In genomic region chr10:54073641-54074203, GRCm38 (mm10) we compare ENCODE assay signal across 8 mouse cellular contexts. TPM values are rescaled to one million over a fixed set of nuclear protein-coding genes. Genes with fewer than 3 reads are reported as not detected.
DNase-seq lines count a peak whose midpoint lies in the region; ATAC-seq and TF ChIP-seq lines count a peak whose summit lies in the region.

No protein-coding gene starts in this region.

- H3K4me2 ChIP-seq in forebrain, embryonic 12.5 days = peak overlapping the region; percentile 82
- peak overlapping the region; percentile 81 for H3K4me2 ChIP-seq in kidney, embryonic 14.5 days (replicated peaks; ENCODE audit: low read depth, low read length)
- H3K4me2 ChIP-seq in lung, postnatal 0 days (replicated peaks; ENCODE audit: low read depth, low read length) = peak overlapping the region; percentile 99
- H3K4me2 ChIP-seq in stomach, embryonic 16.5 days (ENCODE audit: low read depth, low read length) = peak overlapping the region; percentile 90

- no peak for DNase-seq in layer of hippocampus, adult 2 months (ENCODE audit: low spot score in 2 of 2)
- no peak for DNase-seq in layer of hippocampus, adult 11-12 months (ENCODE audit: low spot score)
- DNase-seq in lung, postnatal 0 days (ENCODE audit: low spot score) = peak; percentile 16
- no peak for DNase-seq in c-Kit-positive CD71-positive TER-119-positive erythroid progenitor cells, embryonic 14.5 days (ENCODE audit: low spot score)
- no peak for DNase-seq in urinary bladder, postnatal 4 days (ENCODE audit: low spot score in 2 of 2)

- TF ChIP-seq CTCF in layer of hippocampus, adult 2 months (conservative IDR thresholded peaks at IDR 0.05) = no peak
- no peak for TF ChIP-seq CTCF in lung, postnatal 0 days (IDR thresholded peaks at IDR 0.05)

- H3K9me3 ChIP-seq in forebrain, embryonic 12.5 days = no peaks in the 10 kb centered on the region
- H3K9me3 ChIP-seq in kidney, embryonic 14.5 days (ENCODE audit: control insufficient read depth, low read length) = no peaks in the 10 kb centered on the region
- H3K9me3 ChIP-seq in lung, postnatal 0 days (ENCODE audit: low read length) = no peaks in the 10 kb centered on the region
- no peaks in the 10 kb centered on the region for H3K9me3 ChIP-seq in stomach, embryonic 16.5 days (replicated peaks; ENCODE audit: control insufficient read depth, low read length)

- 86% methylated on average over 6 of the region's 6 CpGs for WGBS in forebrain, embryonic 12.5 days
- 21% methylated on average over 6 of the region's 6 CpGs for WGBS in kidney, embryonic 14.5 days
- WGBS in lung, postnatal 0 days = 73% methylated on average over 6 of the region's 6 CpGs
- 37% methylated on average over 6 of the region's 6 CpGs for WGBS in stomach, embryonic 16.5 days

- H3K9ac ChIP-seq in forebrain, embryonic 12.5 days = no peak overlapping the region
- H3K9ac ChIP-seq in kidney, embryonic 14.5 days (ENCODE audit: low read depth, low read length) = peak overlapping the region; percentile 73
- H3K9ac ChIP-seq in lung, postnatal 0 days (replicated peaks; ENCODE audit: low read depth) = no peak overlapping the region
- peak overlapping the region; percentile 91 for H3K9ac ChIP-seq in stomach, embryonic 16.5 days (ENCODE audit: low read length)

- no peaks in the 10 kb centered on the region for H3K36me3 ChIP-seq in forebrain, embryonic 12.5 days (replicated peaks)
- H3K36me3 ChIP-seq in kidney, embryonic 14.5 days (ENCODE audit: control insufficient read depth, insufficient read depth, low read length) = no peaks in the 10 kb centered on the region
- no peaks in the 10 kb centered on the region for H3K36me3 ChIP-seq in lung, postnatal 0 days (ENCODE audit: insufficient read depth, low read length)
- H3K36me3 ChIP-seq in stomach, embryonic 16.5 days (ENCODE audit: control insufficient read depth, insufficient read depth, low read length) = no peaks in the 10 kb centered on the region

- ATAC-seq in forebrain, embryonic 12.5 days (ENCODE audit: low FRiP score) = no peak
- ATAC-seq in kidney, embryonic 14.5 days (ENCODE audit: low FRiP score, low TSS enrichment) = peak; percentile 47; the same call in 1 of the 2 replicates
- ATAC-seq in lung, postnatal 0 days = no peak
- ATAC-seq in stomach, embryonic 16.5 days (ENCODE audit: insufficient read depth, low FRiP score) = peak; percentile 48

- no peak for TF ChIP-seq EP300 in lung, postnatal 0 days (IDR thresholded peaks at IDR 0.05)

- H3K27me3 ChIP-seq in forebrain, embryonic 12.5 days = peaks cover 36% of the 10 kb centered on the region
- no peaks in the 10 kb centered on the region for H3K27me3 ChIP-seq in kidney, embryonic 14.5 days (ENCODE audit: control insufficient read depth, insufficient read depth, low read length)
- H3K27me3 ChIP-seq in lung, postnatal 0 days (replicated peaks; ENCODE audit: insufficient read depth, low read length) = no peaks in the 10 kb centered on the region; the same call in 1 of the 2 replicates
- no peaks in the 10 kb centered on the region for H3K27me3 ChIP-seq in stomach, embryonic 16.5 days (ENCODE audit: control insufficient read depth, insufficient read depth, low read length)

- peaks cover 13% of the 10 kb centered on the region; the same call in 1 of the 2 replicates for H3K4me1 ChIP-seq in forebrain, embryonic 12.5 days
- peaks cover 15% of the 10 kb centered on the region for H3K4me1 ChIP-seq in kidney, embryonic 14.5 days (ENCODE audit: control insufficient read depth, insufficient read depth, low read length)
- peaks cover 10% of the 10 kb centered on the region for H3K4me1 ChIP-seq in lung, postnatal 0 days (ENCODE audit: insufficient read depth, low read depth, low read length)
- H3K4me1 ChIP-seq in stomach, embryonic 16.5 days (ENCODE audit: control insufficient read depth, insufficient read depth, low read length) = peaks cover 28% of the 10 kb centered on the region

- H3K27ac ChIP-seq in layer of hippocampus, adult 2 months = peak overlapping the region; percentile 90
- no peak overlapping the region for H3K27ac ChIP-seq in forebrain, embryonic 12.5 days
- no peak overlapping the region for H3K27ac ChIP-seq in kidney, embryonic 14.5 days (ENCODE audit: low read depth, low read length)
- H3K27ac ChIP-seq in lung, postnatal 0 days (ENCODE audit: low read length) = no peak overlapping the region
- peak overlapping the region; percentile 68 for H3K27ac ChIP-seq in stomach, embryonic 16.5 days (ENCODE audit: low read length)

- peak overlapping the region; percentile 92 for H3K4me3 ChIP-seq in layer of hippocampus, adult 2 months
- H3K4me3 ChIP-seq in forebrain, embryonic 12.5 days (replicated peaks) = peak overlapping the region; percentile 56
- H3K4me3 ChIP-seq in kidney, embryonic 14.5 days (ENCODE audit: low read length) = peak overlapping the region; percentile 81
- H3K4me3 ChIP-seq in lung, postnatal 0 days (ENCODE audit: low read depth, low read length) = peak overlapping the region; percentile 78
- H3K4me3 ChIP-seq in stomach, embryonic 16.5 days (replicated peaks; ENCODE audit: low read length) = peak overlapping the region; percentile 75

RNA-seq across cellular contexts. Expression of gene Man1a, which starts 2.7 kb away (rescaled TPM):
- total RNA-seq in layer of hippocampus, adult 2 months (2021) = 10 to 100 TPM; 65.0 to 65.7 TPM
- 1.8 and 1.9 TPM in 2 replicates for polyA plus RNA-seq in forebrain, embryonic 12.5 days (2016; fragmentation: Nextera tagmentation; extraction: Ambion mirVana)
- 12.0 and 13.9 TPM in 2 replicates for polyA plus RNA-seq in kidney, embryonic 14.5 days (2014; fragmentation: Nextera tagmentation; extraction: Ambion mirVana)
- polyA plus RNA-seq in lung, postnatal 0 days (2015; fragmentation: Nextera tagmentation; extraction: Ambion mirVana) = 6.6 and 6.9 TPM in 2 replicates
- polyA plus RNA-seq in stomach, embryonic 16.5 days (2015; fragmentation: Nextera tagmentation; extraction: Ambion mirVana) = 7.7 and 9.9 TPM in 2 replicates

Comparison
In these comparisons a context has a peak if more than half of its experiments do, and no peak if none do; other contexts are left out.
1. H3K27ac ChIP-seq: peak in layer of hippocampus, adult 2 months (single experiment) and stomach, embryonic 16.5 days (single experiment); none in forebrain, embryonic 12.5 days (single experiment), kidney, embryonic 14.5 days (single experiment) and lung, postnatal 0 days (single experiment).
2. ATAC-seq: peak in kidney, embryonic 14.5 days (single experiment) and stomach, embryonic 16.5 days (single experiment); none in forebrain, embryonic 12.5 days (single experiment) and lung, postnatal 0 days (single experiment).
3. H3K9ac ChIP-seq: peak in kidney, embryonic 14.5 days (single experiment) and stomach, embryonic 16.5 days (single experiment); none in forebrain, embryonic 12.5 days (single experiment) and lung, postnatal 0 days (single experiment).
4. Peak in every context shown above with its lines, with median percentiles within 50 percentile points of each other: H3K4me3 ChIP-seq and H3K4me2 ChIP-seq.